Mouse (Mus musculus) CD4-positive, CD25-positive, alpha-beta regulatory T cell, adult 4 months (primary cell): ENCODE measurements around the gene Nrsn1. TPM values are rescaled to one million over a fixed set of nuclear protein-coding genes. Genes with fewer than 3 reads are reported as not detected.
"Not testable (repeated sequence)": the region's sequence is repeated elsewhere in the genome, so short reads cannot be mapped to it uniquely, and the experiment has no call there.

ENCODE experiments used
- ATAC-seq: one replicate; pipeline ENCODE4 v1.8.0; 2017
- polyA plus RNA-seq, 2 experiments: library from polyadenylated mRNA; unstranded; fragments of 100-300 nt; shearing (Covaris generic); gene quantifications; one replicate each; pipeline ENCODE4 v1.2.1; 2017

Nrsn1 gene
- not detected for polyA plus RNA-seq

GRCm38 (mm10) chr13:25270402-25270801 is at the start of gene Nrsn1:
Gene Nrsn1, minus strand, starts transcription at chr13:25270502.
- ATAC-seq = not testable (repeated sequence)

- ATAC-seq = no peak
Observed at GRCm38 (mm10) chr13:25312059-25312458, 41.8 kb upstream of the Nrsn1 start.

GRCm38 (mm10) chr13:25310068-25310467 is 39.8 kb upstream of the Nrsn1 start:
- no peak for ATAC-seq

GRCm38 (mm10) chr13:25288736-25289135 is 18.4 kb upstream of the Nrsn1 start:
- ATAC-seq = no peak

- no peak for ATAC-seq
Observed at GRCm38 (mm10) chr13:25274934-25275565, 4.7 kb upstream of the Nrsn1 start.

- no peak for ATAC-seq
Observed at GRCm38 (mm10) chr13:25272189-25272588, 1.9 kb upstream of the Nrsn1 start.

- ATAC-seq = no peak
Observed at GRCm38 (mm10) chr13:25269569-25270268, 583 bp downstream of the Nrsn1 start.

GRCm38 (mm10) chr13:25269039-25269438 is 1.3 kb downstream of the Nrsn1 start:
- ATAC-seq = no peak

GRCm38 (mm10) chr13:25262748-25263147 is 7.6 kb downstream of the Nrsn1 start:
- ATAC-seq = no peak

- ATAC-seq = no peak
Observed at GRCm38 (mm10) chr13:25257608-25258007, 12.7 kb downstream of the Nrsn1 start.

GRCm38 (mm10) chr13:25254478-25255263 is 15.6 kb downstream of the Nrsn1 start:
- no peak for ATAC-seq

GRCm38 (mm10) chr13:25251893-25252292 is 18.4 kb downstream of the Nrsn1 start:
- no peak for ATAC-seq

GRCm38 (mm10) chr13:25220186-25220787 is 50.0 kb downstream of the Nrsn1 start:
- ATAC-seq = no peak

GRCm38 (mm10) chr13:25218394-25218793 is 51.9 kb downstream of the Nrsn1 start:
- no peak for ATAC-seq

GRCm38 (mm10) chr13:25206950-25207349 is 63.4 kb downstream of the Nrsn1 start:
- no peak for ATAC-seq

Other genes starting within 250 kb of the Nrsn1 start
- not detected for gene Dcdc2a, start 214.5 kb downstream of the Nrsn1 start, polyA plus RNA-seq